Mouse (Mus musculus) left cerebral cortex, adult 18-20 months (tissue): Measurements from ENCODE around the gene Sult2b1. TPM values are rescaled to one million over a fixed set of nuclear protein-coding genes. Genes with fewer than 3 reads are reported as not detected.

Source experiments
- DNase-seq, 2 experiments: peaks; one replicate each; pipeline ENCODE4 v3.0.0; 2021 to 2022; ENCODE audit warnings: low spot score in 2 of 2, mixed read lengths in 1 of 2
- total RNA-seq, 2 experiments: library from RNA; stranded (reverse); gene quantifications; 2 replicates each; pipeline ENCODE4 v1.2.3; 2021

Sult2b1 gene
- total RNA-seq, 2 experiments from 2014 or later: 11.3 to 13.7 TPM

DNA sequence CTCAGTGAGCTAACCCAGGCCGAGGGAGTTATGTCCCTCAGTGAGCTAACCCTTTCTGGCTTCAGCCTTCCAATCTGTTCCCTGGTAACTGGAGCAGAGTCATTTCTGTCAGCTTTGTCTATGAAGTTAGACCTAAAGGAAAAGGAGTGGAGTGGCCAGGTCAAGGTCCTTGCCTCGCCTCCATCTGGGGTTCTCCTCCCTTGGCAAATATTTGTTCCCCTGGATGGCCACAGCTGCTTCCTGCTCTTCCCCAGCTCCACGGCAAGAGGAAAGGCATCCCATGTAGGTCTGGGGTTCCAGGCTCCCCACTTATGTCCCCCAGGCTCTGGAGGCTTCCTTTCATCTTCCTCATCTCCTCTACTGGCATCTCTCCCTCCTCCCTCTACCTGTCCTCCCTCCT, 56.8 kb downstream of the Sult2b1 start:
- no peak for DNase-seq

DNA sequence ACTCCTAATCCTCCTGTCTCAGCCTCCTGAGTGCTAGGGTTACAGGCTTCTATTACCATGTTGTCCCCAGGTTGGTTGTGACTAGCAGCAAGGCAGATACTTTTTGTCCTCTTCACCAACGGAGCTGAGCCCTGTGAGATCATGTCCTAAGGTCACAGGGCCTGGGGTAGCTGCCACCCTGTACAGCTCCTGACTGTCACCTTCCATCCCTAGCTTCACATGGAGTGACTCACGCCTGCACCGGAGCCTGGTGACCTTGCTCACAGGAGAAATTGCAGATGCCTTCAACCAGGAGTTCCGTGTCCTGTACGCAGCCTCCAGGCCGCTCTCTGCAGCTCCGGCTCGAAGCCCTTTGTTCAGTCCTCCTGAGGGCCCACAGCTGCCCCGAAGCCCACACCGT, 58.0 kb downstream of the Sult2b1 start:
- no peak for DNase-seq

DNA sequence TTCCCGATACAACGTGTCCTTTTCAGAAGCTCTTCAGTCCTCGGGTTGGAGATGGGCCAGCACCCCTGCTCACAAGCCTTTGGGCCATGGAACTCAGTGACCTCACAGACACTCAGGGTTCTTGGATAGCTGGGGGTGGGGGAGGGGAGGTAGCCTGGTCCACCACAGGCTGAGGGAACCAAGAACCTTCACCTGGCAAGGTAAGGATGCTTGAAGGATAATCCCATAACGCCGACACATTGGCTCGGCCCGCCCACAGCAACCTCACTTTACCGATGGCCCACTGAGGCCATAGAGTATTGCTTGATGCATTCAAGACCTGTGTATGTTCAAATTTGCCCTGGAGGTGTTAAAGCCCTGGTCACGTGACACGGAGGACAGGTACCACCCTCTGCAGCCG, 58.8 kb downstream of the Sult2b1 start, which contains the start of gene Spaca4:
TSS of gene Spaca4 (minus strand) at position 101 of the 400 bp plus-strand sequence.
- no peak for DNase-seq

DNA sequence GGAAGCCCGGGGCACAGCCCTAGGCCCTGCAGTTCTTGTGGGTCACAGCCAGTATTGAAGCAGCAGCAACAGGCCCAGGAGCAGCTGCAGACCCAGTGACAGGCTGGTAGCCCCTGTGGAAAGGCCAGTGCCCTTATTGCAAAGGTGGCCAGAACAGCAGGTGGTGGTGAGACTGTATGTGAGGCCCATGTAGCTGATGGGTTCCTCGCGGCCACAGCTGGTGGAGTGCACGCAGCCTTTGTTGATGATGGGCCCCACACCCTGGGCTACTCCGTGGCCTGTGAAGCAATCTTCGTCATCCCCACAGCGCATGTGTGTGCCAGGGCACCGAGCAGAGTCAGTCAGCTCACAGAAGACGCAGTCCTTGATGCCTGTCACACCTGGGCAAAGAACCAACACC, 59.3 kb downstream of the Sult2b1 start:
- DNase-seq: no peak

DNA sequence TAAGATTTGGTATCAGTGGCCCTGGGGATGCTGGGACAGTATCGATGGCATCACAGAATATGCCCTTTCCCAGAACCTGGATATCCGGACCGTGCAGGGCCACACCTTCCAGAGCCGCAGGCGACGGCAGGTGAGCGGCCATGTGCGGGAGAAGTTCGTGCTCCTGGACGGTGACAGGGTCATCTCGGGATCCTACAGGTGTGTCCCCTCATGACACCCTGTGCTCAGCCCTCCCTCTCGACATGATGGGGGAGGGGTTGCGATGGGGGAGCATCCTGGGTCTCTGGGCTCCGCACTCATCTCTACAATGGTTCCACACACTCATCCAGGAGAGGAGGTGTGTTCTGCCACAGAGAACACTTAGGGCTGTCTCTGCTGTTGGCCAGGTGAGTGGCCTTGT, 60.7 kb downstream of the Sult2b1 start:
- DNase-seq: no peak

DNA sequence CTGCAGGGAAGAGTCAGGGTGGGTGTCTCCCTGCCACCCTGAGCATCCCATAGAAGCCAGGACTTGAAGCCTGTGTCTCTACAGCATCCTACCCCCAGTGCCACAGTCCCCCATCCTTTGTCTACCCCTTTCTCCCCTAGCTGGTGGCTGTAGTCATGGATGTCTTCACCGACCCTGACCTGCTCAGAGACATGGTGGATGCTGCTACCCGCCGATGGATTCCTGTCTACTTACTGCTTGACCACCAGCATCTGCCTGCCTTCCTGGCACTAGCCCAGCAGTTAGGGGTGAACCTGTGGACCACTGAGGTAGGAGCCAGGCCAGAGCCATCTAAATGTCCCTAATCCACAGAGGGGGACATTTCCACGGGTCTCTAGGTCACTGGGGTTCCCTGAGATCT, 61.2 kb downstream of the Sult2b1 start:
- no peak for DNase-seq

DNA sequence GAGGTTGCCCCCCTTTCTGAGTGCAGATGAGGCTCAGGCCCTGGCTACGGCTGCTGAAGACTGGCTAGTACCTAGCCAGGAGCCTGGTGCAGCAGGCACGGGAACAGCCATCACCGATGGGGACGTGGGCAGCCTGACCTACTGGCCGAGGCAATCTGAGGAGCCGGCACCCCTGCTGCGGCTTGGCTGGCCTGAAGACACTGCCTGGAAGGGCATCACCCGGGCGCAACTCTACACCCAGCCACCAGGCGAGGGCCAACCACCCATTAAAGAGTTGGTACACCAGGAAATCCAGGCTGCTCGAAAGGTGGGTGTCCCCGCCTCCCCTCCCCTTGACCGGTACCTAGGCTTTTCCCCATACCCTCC, 62.1 kb downstream of the Sult2b1 start:
- DNase-seq: no peak

DNA sequence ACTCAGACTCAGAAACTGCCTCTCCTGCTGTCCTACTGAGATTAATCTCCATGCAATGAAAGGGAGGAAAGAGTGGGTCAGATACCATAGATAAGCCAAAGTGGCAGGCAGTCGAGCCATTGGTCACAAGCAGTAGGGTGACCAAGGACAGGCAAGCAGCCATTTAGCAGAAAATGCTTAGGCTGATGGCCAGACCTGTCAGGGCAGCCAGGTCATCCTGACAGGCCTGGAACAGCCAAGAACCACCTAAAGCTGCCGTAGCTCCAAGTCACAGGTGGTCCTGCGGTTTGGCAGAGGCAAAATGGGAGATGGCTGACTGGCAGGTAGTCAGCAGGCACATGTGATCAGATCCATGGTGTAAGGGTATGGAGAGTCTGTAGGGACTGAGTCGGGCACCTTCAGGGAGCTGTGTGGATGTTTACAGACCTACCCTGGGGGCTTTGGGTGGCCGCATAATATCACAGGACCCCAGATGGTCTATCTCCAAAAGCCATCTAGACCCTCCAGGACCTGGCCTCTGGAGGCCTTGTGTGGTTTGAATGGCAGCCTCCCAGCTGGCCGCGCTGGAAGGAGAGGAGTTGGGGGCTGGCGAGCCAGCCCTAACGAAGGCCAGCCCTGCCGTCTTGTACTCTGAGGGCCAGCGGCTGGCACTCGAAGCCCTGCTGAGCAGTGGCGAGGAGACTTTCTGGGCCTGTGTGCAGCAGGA, 62.7 kb downstream of the Sult2b1 start:
- DNase-seq: no peak

DNA sequence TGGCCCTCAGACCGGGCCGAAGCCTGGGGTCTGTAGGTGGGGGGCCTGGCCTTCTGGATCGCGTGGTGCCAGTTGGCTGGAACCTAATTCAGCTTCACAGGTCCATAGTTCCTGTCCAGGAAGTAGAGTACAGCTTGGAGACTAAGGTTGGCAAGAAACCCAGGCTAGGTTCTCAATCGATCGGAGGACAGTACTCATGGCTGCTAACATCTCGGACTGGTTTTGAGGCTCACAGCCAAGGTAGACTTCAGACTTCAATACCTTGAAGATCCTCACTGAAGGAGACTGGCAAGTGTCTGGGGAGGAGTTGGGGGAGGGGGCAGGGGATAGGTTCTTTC, 63.3 kb downstream of the Sult2b1 start:
- DNase-seq: no peak

DNA sequence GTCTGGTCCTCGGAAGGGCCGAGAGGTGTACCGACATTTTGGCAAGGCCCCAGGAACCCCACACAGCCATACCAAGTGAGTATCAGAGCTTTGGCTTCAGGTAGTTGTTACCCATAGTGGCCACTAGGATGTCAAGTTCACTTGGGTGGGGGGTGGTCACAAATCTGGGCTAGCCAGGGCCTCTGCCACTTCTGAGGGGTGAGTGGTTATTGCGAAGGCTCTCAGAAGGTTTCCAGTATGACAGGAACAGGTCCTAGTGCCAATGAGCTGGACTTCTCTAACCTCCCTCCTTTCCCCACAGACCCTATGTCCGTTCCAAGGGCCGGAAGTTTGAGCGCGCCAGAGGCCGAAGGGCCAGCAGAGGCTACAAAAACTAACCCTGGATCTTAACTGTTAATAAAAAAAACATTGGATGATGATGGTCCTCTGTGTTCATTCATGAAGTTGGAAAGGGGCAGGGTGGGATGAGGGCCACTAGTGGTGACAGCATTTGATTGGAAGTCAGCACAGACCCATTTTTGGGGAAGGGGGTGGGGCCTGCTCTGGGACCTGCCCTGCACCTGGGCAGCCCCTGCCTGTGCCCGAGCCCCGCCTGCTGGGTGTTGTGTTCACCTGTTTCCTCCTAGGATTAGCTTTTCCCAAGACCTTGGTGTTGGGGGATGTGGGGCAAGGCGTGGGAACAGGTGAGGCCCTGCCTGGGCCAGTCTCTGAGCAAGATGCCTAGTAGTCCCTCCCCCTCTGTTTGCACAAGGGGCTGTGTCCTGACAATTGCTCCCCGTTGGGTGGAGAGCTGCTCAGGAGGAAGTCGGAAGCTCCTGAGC, 63.8 kb downstream of the Sult2b1 start, which contains the start of gene Fam83e:
TSS of gene Fam83e (plus strand) at position 800 of the 821 bp plus-strand sequence.
- no peak for DNase-seq

DNA sequence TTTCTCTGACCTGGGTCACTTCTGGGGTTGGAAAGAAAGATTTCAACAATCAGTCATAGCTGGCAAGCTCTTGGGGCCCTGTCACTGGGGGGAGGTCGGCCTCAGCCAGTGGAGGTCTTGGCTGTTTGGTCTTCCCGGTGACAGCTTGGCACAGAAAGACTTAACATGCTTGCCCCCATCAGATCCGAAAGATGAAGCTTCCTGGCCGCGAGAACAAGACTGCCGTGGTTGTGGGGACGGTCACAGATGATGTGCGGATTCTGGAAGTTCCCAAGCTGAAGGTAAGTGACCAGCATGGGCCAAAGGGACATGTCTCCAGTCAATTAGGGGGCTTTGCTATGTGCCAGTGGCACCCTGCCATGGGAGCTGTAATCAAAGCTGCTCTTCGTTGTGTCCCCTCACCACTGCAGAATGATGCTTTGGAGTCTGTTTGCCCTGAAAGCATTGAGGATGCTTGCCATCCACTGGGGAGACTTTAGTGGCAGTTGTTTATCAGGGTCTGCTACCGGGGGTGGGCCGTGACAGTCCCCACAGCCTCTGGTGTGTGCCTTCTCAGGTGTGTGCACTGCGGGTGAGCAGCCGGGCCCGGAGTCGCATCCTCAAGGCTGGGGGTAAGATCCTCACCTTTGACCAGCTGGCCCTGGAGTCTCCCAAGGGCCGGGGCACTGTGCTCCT, 64.6 kb downstream of the Sult2b1 start:
- no peak for DNase-seq

DNA sequence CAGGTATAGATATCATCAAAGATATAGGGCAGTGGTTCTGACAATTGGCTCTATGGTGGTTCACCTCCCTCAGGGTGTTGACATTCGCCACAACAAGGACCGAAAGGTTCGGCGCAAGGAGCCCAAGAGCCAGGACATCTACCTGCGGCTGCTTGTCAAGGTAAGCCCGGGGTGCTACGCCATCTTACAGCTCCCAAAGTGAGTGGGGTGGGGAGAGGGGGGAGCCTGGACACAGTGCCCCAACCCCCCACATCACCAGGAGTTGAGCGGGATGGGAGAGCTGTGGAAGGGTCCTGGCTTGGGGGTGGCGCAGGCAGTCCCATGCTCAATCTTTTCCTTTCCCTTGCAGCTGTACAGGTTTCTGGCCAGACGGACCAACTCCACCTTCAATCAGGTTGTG, 65.3 kb downstream of the Sult2b1 start:
- DNase-seq: no peak

DNA sequence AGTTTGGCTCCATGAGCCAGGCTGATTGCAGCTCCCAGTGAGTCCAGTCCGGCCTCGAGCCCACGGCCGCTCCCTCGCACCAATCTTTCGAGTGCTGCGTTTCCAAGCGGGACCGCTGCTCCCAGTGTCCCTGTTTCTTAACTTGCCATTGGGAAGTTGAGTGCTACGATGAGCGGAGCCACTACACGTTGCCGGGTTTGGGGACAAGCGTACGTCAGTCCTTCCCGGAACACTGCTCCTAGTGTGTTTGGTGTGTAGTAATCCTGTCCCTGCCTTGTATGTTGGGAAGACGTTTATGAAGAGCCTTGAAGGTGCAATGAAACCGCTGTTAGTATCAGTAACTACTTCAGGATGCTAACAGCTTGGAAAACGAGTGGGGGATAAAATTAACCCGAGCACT, 66.1 kb downstream of the Sult2b1 start:
- DNase-seq: no peak

DNA sequence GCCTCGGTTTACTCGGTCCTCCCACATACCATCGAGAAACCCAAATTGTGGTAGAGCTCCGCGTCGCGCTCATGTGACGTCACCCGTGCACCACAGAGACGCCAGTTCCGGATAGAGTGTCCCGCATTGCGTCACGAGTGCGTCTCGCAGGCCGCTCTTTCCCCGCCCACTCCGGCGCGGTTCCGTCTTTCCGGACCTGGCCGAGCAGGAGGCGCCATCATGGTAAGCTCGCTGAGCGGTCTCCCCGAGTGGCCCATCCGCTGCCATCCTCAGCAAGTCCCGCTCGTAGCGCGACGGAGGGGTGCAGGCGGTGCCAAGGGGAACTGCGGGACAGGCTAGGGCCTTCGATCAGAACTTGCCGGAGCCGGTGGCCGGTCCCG, 66.6 kb downstream of the Sult2b1 start, which contains the start of gene Sphk2:
TSS of gene Sphk2 (minus strand) at position 85 of the 380 bp plus-strand sequence.
- peak; percentile 98 to 99 for DNase-seq

DNA sequence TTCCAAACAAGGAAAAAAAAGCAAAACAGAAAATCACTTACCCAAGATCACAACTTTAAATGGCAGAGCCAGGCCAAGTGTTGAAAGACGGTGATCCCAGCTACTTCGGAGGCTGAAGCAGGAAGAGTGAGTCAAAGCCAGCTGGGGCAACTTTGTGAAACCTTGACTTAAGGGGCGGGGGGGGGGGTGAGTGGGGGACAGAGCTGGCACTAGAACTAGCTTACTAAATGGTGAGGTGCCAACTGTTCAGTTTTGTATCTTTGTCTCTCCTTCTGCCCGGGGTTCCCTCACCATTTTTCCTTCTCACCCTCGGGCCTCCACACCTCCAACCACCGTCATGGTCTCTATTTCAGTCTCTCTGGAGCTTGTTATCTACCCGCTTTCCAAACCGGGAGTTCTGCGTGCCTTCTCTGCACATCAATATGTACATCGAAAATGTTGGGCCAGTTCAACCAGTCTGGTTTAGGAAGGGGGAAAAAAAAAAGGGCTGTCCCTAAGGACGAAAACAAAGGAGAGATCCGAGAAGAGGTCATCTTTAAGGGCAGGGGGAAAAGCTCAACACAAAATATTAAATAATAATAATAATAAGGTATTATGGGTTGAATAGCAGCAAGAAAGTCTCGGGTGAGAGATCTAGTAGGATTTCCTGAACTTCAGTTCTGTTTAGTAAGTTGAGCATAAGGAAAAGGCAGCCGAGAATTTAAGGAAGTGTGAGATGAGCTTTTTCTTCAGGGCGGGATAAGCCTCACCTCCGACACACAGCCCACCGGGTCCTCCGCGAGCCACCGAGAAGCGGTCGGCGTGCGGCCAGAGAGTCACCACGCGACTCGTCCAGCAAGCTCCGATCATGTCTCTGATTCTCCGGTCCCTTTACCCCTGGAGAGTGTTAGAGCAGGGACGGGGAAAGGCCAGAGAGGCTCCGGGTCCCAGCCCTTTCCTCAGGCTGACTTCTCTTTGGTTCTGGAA, 67.2 kb downstream of the Sult2b1 start:
- no peak for DNase-seq

DNA sequence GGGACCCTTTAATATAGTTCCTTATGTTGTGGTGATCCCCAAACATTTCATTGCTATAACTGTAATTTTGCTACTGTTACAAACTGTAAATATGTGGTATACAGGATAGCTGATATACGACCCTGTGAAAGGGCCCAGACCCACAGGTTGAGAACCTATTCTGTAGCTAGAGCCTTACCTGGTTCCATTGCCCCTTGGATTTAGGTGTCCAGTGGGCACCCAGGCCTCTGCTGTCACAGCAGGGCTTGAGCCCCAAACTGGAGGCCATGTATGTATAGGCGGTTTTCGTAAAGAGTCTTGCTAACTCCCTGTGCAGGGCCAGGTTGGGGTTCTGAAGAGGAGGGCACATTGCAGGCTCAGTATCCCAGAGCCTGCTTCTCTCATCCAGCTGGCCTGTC, 68.0 kb downstream of the Sult2b1 start:
- DNase-seq: no peak

DNA sequence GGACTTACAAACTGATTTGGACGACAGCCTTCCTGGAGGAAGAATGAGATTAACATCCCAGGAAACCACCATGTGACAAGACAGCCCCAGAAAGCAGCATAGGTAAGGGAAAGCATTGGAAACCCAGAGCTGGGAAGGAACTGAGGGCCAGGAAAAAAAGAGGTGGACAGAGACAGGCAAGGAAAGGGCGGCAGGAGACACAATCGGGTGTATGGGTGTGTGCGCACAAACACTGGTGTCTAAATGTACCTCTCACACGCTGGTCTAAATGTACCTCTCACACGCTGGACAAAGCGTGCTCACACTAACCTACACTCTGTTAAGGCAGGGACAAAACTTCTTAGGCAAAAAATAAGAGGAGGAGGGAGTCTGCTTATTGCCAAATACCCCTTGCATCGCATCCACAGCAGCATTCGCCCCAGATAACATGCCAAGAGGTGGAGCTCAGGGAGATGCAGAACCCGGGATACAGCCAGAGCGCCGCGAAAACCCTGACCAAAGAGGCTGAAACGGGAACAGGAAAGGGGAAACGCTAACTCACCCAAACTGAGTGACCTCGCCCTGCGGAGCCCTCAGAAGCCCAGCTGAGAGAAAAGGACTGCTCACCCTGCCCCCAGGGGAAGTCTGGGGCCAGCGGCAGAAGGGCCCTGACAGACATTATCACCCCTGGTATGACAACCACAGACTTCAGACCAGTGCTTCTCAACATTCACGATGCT, 68.6 kb downstream of the Sult2b1 start:
- no peak for DNase-seq

DNA sequence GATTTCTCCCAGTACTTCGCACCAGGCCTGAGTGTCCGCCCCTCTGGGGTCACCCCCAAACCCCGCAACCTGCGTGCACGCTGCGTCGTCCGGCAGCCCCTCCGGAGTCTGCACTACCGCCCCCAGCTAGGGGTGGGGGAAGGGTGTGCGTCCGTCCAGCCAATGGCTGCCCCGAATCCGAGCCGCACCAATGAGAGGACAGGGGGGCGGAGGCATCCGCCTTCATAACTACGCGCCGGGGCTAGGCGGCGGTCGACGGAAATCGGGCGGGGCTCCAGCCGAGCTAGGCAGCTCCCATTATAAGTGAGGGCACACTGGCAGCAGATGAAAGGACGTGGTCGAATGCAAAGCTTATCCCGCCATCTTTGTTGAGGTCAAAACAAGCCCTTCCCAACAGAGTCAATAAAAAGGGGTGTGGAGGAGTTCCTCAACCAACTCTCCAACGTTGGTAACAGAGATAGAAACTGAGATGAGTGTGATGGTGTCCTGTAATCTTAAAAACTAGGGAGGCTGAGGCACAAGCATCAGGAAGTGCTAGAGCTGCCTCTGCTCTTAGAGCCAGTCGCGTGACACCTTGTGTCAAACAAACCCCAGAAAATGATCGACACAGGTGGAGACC, 69.3 kb downstream of the Sult2b1 start, which contains the start of gene Rpl18:
TSS of gene Rpl18 (plus strand) at position 368 of the 619 bp plus-strand sequence.
- peak; percentile 97 to 98 for DNase-seq

DNA sequence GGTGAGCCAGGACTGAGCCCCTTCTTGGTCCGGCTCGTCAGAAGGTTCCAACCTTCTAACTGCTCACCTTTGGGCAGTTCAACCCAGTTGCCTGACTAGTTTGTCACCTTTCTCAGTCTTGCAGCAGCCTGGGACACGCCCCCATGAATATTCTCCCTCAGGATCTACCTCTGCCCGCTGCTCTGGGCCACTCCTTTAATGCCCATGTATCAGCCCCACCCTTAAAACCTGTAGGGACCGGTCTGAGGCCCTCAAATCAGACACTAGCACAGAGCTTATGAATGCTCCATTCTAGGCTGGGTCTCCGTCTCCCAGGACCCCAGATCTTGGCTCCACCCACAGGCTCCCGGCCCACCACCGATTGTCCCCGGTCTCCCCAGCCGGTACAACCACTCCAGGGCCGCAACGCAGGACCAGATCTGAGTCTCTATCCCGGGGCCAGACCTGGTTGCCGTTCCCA, 69.8 kb downstream of the Sult2b1 start:
- DNase-seq: no peak
